Mouse (Mus musculus) heart, adult 18-20 months (tissue): ENCODE measurements around the gene E030025P04Rik. TPM values are rescaled to one million over a fixed set of nuclear protein-coding genes. Genes with fewer than 3 reads are reported as not detected.

Experiments used
- DNase-seq, 2 experiments: peaks; one replicate each; pipeline ENCODE4 v3.0.0; 2021 to 2022; ENCODE audit warnings: mixed read lengths in 1 of 2
- total RNA-seq, 2 experiments: library from RNA; stranded (reverse); gene quantifications; 2 replicates each; pipeline ENCODE4 v1.2.3; 2021

Gene E030025P04Rik
- total RNA-seq, 2 experiments from 2014 or later = not detected

GRCm38 (mm10) chr11:109102646-109103045 lies 41.5 kb downstream of the E030025P04Rik start:
- no peak for DNase-seq

GRCm38 (mm10) chr11:109100266-109100665 lies 43.9 kb downstream of the E030025P04Rik start:
- no peak for DNase-seq

- no peak for DNase-seq
Observed at GRCm38 (mm10) chr11:109091821-109092220, 52.3 kb downstream of the E030025P04Rik start.

Other genes with a start within 250 kb of the E030025P04Rik start
- gene Axin2, start 224.0 kb downstream of the E030025P04Rik start, total RNA-seq = 1 to 10 TPM; 3.5 to 4.7 TPM
- gene Rgs9, start 153.8 kb upstream of the E030025P04Rik start, total RNA-seq = under 1 TPM; 0.27 to 0.41 TPM
- gene Gna13, start 218.5 kb upstream of the E030025P04Rik start, total RNA-seq = 10 to 100 TPM; 29.0 to 34.3 TPM